Mouse (Mus musculus) T-helper 17 cell (primary cell): ENCODE measurements around the gene Igf2bp2.

Experiments
- in situ Hi-C, 2 experiments: fragments of 300-600 bp; cut with MboI, MseI; formaldehyde crosslinking; loops; 1 replicate in 1 of 2; 2 replicates in 1 of 2; pipeline ENCODE4 v1.15.1; 2025; ENCODE audit warnings: high pct_unique_total_duplicates in 2 of 2

The Igf2bp2 gene

DNA sequence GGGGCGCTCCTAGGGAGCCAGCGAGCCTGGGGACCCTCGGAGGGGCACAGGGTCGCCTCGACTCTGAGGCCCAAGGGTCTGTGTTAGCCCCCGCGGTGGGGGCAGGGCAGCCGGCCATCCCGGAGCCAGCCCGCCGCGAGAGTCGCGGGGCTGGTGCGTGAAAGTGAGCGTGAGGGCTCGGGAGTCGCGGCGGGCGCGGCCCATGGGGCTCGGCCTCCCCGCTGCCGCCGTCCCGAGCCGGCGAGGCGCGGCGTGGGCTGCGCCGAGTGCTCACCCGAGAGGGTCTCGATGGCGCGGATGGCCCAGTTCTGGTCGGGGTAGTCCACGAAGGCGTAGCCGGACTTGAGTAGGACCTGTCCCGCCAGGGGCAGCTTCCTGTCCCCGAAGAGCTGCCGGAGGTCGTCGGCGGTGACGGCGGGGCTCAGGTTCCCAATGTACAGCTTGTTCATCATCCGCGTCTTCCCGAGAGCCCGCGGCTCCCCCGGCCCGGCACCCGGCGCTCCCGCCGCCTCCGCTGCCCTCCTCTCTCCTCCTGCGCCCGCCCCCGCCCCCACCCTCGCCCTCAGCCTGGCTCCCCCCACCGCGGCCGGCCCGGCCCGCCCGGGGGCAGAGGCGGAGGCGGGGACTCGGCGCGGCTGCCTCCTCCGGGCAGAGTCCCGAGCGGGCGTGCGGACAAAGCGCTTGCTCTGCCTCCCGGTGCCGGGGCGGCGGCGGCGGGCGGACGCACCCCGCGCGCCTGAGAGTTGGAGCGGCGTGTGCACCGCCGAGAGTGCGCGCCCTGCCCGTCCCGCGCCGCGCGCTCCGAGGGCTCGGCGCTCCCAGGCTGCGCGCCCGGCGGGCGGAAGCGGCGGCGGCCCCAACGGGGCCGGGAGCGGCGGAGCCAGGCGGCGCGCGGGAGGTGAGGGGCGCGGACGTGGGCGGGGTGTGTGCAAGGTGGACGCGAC is at the start of gene Igf2bp2:
Gene Igf2bp2, minus strand, starts transcription at position 788 of the 944 bp plus-strand sequence.
- in situ Hi-C loops = no loop called here

- in situ Hi-C loops = no loop called here
Observed at GRCm38 (mm10) chr16:22203501-22203900, 40.4 kb upstream of the Igf2bp2 start.

DNA sequence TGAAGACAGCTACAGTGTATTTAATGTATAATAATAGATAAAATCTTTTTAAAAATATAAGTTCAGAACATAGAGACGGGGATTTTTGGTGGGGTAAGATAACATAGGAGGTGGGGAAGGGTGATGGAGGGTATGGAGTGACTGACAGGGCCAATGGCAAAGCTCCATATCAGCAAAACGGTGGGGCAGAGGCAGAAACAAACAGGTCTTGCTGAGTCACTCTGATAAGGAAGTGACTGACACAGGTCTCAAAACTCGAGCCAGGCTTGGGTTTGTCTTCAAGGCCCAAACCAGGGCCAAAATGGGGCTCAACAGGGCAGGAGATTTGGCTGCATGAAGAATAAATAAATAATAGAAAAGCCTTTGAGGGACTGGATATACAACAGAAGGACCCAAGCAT is 38.8 kb upstream of the Igf2bp2 start:
- in situ Hi-C loops = no loop called here

DNA sequence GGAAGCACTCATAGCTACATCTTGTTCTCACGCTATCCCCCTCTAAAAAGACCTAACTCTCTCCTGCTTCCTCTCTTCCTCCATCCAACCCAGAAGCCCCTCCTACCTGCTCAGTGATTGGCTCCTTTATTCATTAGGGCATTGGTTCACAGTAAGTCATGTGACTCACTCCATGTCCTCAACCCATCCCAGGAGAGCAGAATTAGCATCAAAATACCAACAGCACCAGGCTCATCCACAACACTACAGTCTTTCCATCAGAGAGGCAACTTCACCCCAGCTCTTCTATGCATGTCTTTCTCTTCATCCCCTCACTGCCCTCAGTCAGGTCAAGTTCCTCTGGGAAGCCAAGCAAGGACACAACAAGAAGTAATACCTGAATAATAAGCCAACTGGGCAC is 37.4 kb upstream of the Igf2bp2 start:
- in situ Hi-C loops = no loop called here

- in situ Hi-C loops = no loop called here
Observed at GRCm38 (mm10) chr16:22187366-22187765, 24.3 kb upstream of the Igf2bp2 start.

- in situ Hi-C loops = no loop called here
Observed at GRCm38 (mm10) chr16:22185411-22185810, 22.3 kb upstream of the Igf2bp2 start.

DNA sequence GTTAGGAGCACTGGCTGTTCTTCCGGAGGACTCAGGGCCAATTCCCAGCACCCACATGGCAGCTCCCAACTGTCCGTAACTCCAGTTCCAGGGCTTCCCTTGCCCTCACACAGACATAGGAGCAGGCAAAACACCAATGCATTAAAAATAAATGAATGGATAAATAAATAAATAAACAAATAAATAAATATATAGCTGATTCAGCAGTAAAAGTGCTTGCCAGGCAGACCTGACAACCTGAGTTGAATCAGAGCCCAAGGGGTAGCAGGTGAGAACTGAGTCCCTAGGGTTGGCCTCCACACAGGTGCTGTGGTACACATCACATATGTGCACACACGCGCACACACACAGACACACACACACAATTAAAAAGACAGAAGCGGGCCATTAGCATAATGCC is 21.0 kb upstream of the Igf2bp2 start:
- in situ Hi-C loops = no loop called here

GRCm38 (mm10) chr16:22182286-22182685 is 19.2 kb upstream of the Igf2bp2 start:
- in situ Hi-C loops = no loop called here

- in situ Hi-C loops = no loop called here
Observed at GRCm38 (mm10) chr16:22178793-22179192, 15.7 kb upstream of the Igf2bp2 start.

- in situ Hi-C loops = no loop called here
Observed at GRCm38 (mm10) chr16:22177999-22178398, 14.9 kb upstream of the Igf2bp2 start.

DNA sequence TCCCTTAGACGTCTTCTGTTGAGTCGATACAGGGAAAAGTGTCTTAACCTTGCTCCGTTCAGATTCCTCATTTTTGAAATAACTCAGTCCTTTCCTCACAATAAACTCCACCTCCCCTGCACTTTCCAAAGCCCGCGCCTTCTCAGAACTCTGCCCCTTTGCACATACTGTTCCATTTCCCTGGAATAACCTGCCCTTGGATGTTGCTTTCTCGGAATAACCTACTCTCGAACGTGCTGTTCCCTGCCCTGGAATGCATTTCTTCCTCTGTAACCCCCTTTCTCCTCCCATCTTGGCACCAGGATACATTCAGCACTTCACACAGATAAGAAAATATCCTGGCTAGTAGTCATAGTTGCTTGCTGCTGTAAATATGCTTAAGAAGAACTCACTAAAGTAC is 5.6 kb upstream of the Igf2bp2 start:
- in situ Hi-C loops = loop anchor here in 1 of 2 experiments (5.0 kb wide), 1 partner anchor 61 kb away; no protein-coding TSS in a partner anchor

GRCm38 (mm10) chr16:22165556-22165955 is 2.5 kb upstream of the Igf2bp2 start:
- in situ Hi-C loops = loop anchor here in 1 of 2 experiments (5.0 kb wide), 1 partner anchor 58 kb away; no protein-coding TSS in a partner anchor

GRCm38 (mm10) chr16:22164446-22164845 is 1.3 kb upstream of the Igf2bp2 start:
- in situ Hi-C loops = no loop called here

GRCm38 (mm10) chr16:22163456-22163851 is 355 bp upstream of the Igf2bp2 start:
- in situ Hi-C loops = no loop called here

DNA sequence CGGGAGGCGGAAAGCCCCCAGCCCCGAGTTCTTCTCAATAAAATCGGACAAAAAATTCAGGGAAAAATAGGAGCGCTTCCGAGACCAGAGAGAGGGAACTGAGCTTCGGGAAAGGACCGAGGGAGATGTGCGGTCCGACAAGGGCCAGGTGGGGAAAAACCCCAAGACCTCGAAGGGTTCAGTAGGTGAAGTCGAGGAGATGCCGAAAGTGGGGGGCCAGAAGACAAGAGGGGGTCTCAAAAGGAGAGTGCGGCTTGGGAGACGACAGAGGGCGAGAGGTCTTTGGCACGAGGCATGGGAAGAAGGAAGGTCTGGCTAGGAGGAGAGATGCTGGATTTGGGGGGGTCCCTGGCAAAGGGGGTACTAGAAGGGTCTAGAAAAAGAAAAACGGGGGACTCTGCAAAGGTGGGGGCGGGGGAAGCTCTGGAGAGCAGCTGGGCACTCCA is 1.0 kb downstream of the Igf2bp2 start:
- in situ Hi-C loops = no loop called here

DNA sequence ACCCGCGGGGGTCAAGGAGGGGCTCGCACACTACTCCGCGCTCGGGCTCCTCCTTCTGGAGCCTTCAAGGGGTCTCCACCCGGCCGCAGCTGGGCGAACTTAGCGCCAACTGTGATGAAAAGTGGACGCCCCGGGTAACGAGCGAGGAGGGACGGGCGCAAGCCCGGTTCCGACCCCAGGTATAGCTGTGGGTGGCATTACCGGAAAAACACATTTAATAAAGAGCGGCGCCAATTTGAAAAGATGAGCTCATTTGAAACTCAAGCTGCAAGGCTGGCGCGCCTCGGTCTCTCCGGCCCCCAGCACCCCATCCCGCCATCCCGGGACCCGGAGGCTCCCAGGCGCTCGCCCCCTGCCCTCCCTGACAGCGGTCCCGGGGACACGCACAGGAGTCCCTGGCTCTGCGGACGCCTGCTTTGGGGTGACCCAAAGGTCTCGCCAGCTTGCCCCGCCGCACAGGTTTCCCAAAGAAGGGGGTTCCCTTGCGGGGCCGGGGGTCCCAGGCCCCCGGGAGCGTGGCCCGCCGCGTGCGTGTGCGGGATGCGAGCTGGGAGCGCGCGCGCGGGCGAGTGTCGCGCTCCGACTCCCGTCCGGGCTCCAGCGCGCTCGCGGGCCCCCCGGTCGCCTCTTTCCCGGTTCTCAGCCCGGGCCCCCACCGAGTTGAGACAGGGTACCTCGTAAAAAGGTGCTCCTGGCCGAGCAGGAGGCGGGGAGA is 1.6 kb downstream of the Igf2bp2 start:
- in situ Hi-C loops = no loop called here

DNA sequence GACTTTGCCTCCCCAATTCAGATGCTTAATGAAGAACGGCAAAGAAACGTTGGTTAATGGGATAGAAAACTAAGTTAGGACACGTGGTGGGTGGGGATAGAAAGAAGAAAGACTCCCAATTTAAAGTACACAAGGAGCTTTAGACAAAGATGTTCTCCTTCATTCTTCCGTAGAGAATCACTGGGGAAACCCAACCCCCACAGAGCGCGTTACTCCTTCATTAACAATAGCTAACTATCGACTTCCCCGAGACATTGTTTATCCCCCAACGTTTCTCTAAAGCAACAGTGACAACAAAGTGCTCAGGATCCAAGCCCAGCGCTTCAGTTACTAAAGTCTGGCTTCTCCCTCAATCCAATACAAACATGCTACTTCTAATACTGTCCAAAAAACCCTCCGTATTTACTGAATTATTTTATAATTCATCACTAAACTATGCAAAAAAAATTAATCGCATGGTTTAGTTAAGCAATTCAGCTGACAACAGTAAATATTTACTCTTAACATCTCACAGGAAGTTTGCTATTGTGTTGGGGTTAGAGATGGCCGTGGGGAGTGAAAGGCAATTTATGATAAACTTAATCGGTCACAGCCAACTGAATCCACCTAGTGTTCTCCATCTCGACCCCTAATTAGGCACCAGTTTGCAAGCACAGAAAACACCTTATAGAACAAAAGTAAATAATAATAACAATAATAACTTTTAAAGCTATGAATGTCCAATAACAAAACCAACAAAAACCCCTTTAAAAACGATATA is 2.5 kb downstream of the Igf2bp2 start:
- in situ Hi-C loops = no loop called here

DNA sequence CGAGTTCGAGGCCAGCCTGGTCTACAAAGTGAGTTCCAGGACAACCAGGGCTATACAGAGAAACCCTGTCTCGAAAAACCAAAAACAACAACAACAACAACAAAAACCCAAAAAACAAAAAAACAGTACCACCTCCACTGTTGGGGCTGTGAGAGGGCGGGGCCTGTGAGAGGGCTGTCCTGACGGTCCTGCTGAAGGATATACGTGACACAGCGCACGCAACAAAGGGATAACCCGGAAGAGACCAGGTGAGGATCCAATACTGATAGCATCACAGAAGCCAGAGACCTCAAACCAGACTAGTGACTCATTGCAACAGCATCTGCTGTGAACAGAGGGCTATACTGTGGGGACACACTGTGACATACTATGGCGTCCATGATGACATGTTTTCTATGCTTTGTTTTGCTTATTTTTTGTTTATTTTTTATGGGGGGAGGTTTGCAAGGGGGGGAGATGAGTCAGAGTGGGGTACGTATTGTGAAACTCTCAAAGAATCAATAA is 10.1 kb downstream of the Igf2bp2 start:
- in situ Hi-C loops = no loop called here

DNA sequence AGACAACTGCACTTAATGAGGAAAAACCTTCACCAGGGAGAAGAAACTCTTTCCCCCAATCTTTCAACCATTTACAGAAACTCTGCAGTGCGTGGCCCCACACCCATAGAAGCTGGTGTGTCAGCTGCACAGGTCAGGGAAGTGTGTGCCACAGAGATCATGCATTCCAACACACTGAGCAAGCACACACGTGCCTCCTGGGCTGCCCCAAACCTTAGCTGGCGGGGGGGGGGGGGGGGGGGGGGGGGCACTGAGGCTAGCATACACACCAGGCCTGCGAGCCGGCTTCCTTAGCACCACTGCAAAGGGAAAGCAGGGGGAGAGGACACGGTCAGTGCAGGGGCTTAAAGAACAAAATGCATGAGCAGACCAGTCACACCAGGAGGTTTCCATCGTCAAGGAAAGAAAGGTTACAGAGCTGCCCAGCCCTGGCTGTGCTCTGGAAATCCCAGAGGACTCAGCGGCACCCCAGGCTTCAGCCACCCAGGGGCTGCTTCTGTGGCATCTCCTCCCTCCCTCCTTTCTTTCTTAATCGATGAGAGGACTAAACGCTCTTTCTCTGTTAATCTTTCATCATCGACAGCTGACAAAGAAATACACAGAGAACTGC is 11.3 kb downstream of the Igf2bp2 start:
- in situ Hi-C loops = no loop called here

- in situ Hi-C loops = no loop called here
Observed at GRCm38 (mm10) chr16:22150421-22150820, 12.7 kb downstream of the Igf2bp2 start.
